Mouse (Mus musculus): ENCODE data around the gene Olfr330. TPM values are rescaled to one million over a fixed set of nuclear protein-coding genes. Genes with fewer than 3 reads are reported as not detected.
A peak's percentile ranks its signal among the peaks of the same experiment; 100 is the strongest.
"Not testable (repeated sequence)": the region's sequence is repeated elsewhere in the genome, so short reads cannot be mapped to it uniquely, and the experiment has no call there.

Olfr330 gene
- polyA plus RNA-seq (2012; rRNA removed), result not detected in 2 replicates

GRCm38 (mm10) chr11:58534736-58535135, at the start of gene Olfr330:
Gene Olfr330, minus strand, starts transcription at chr11:58534836.
- DNase-seq (ENCODE audit: low read depth), result not testable (repeated sequence)

DNA sequence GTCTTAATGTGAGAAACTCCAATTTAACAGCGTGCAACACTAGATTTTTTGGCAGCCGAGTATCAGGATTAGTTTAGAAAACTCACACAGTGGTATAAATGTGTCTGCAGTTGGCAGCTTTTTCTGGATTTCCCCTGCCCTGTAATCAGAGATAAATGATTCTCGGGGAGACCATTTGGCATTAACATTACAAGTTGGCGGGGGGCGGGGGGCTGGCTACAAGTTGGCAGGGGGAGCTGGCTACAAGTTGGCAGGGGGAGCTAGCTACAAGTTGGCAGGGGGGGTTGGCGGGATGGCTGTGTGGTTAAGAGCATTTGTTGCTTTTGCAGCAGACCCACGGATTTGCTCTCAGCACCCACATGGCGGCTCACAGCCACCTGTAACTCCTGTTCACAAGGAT, 44.0 kb upstream of the Olfr330 start:
- TF ChIP-seq POLR2A (IDR thresholded peaks at IDR 0.05; ENCODE audit: borderline replicate concordance, extremely low read depth, insufficient read depth, insufficient read length, poor library complexity, severe bottlenecking), result no peak
- no peak for TF ChIP-seq CTCF (IDR thresholded peaks at IDR 0.05; ENCODE audit: borderline replicate concordance, extremely low read depth, insufficient read depth, insufficient read length)
- DNase-seq (ENCODE audit: low read depth), result peak; percentile 87

GRCm38 (mm10) chr11:58577430-58577829, 42.8 kb upstream of the Olfr330 start, which contains the start of gene Olfr325:
Gene Olfr325, plus strand, starts transcription at chr11:58577730.
- DNase-seq (ENCODE audit: low read depth), result peak; percentile 24
- TF ChIP-seq POLR2A (IDR thresholded peaks at IDR 0.05; ENCODE audit: borderline replicate concordance, extremely low read depth, insufficient read depth, insufficient read length, poor library complexity, severe bottlenecking), result no peak
- TF ChIP-seq CTCF (IDR thresholded peaks at IDR 0.05; ENCODE audit: borderline replicate concordance, extremely low read depth, insufficient read depth, insufficient read length), result no peak

DNA sequence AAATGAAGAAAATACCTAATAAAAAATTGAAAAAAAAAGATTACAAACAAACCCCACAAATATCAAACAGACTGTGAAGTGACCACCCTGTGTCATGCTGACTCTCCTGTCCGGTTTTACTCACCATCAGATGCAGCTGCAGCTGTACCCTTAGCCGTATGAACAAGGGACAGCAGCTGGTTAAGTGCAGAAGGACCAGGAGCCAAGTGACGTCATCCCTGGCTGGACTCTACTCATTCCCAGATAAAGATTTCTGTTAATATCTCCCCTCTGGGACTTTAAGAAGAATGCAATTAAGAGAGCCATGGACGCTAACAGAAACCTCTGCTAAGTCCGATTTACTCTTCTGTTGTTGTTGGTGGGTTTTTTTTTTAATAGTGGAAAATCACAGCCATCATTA, 35.8 kb upstream of the Olfr330 start, which contains the start of gene Olfr224:
Gene Olfr224, minus strand, starts transcription at position 149 of the 400 bp plus-strand sequence.
- TF ChIP-seq POLR2A (IDR thresholded peaks at IDR 0.05; ENCODE audit: borderline replicate concordance, extremely low read depth, insufficient read depth, insufficient read length, poor library complexity, severe bottlenecking), result no peak
- no peak for TF ChIP-seq CTCF (IDR thresholded peaks at IDR 0.05; ENCODE audit: borderline replicate concordance, extremely low read depth, insufficient read depth, insufficient read length)

GRCm38 (mm10) chr11:58555536-58555935, 20.9 kb upstream of the Olfr330 start, which contains the start of gene Olfr328:
Gene Olfr328, minus strand, starts transcription at chr11:58555636.
- DNase-seq (ENCODE audit: low read depth), result no peak
- TF ChIP-seq POLR2A (IDR thresholded peaks at IDR 0.05; ENCODE audit: borderline replicate concordance, extremely low read depth, insufficient read depth, insufficient read length, poor library complexity, severe bottlenecking) (no peak), CTCF (IDR thresholded peaks at IDR 0.05; ENCODE audit: borderline replicate concordance, extremely low read depth, insufficient read depth, insufficient read length) (no peak)

More for the DNA sequence above, 35.8 kb upstream of the Olfr330 start, which contains the start of gene Olfr224:
- no peak for DNase-seq (ENCODE audit: low read depth)

DNA sequence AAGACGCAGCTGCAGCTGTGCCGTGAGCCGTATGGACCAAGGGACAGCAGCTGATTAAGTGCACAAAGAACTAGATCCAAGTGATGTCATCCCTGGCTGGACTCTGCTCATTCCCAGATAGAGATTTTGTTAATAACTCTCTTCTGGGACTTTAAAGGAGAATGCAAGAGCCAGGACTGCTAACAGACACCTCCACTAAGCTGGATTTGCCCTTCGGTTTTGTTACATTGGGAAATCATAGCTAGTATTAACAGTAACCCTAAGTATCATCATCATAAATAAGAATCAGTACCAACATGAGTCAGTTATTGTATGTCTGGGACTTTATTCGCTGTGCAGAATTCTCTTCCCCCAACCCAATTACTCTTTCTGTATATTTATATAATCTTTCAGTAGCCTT, 11.7 kb upstream of the Olfr330 start, which contains the start of gene Olfr329-ps:
Gene Olfr329-ps, minus strand, starts transcription at position 101 of the 400 bp plus-strand sequence.
- TF ChIP-seq CTCF (IDR thresholded peaks at IDR 0.05; ENCODE audit: borderline replicate concordance, extremely low read depth, insufficient read depth, insufficient read length) (no peak), POLR2A (IDR thresholded peaks at IDR 0.05; ENCODE audit: borderline replicate concordance, extremely low read depth, insufficient read depth, insufficient read length, poor library complexity, severe bottlenecking) (no peak)
- no peak for DNase-seq (ENCODE audit: low read depth)

DNA sequence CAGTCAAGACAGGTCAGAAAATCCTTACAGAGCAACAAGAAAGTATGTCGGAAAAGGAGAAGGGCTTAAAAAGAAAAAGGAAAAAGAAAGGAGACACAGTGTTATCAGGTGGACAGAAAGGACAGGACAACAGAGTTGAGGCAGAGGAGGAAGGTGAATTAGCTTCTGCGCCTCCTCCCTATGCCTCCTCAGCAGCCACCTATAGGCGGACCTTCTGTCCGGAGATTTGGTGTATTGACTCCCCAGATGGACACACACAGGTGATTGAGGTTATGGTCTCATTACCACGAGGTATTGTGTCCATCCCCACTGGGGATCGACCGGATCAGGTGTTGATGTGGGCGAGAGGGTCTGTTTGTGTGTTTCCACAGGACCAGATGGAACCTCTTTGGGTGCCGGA, 14.9 kb downstream of the Olfr330 start:
- not testable (repeated sequence) for DNase-seq (ENCODE audit: low read depth)

- not testable (repeated sequence) for DNase-seq (ENCODE audit: low read depth)
Measured at GRCm38 (mm10) chr11:58518916-58519315, 15.7 kb downstream of the Olfr330 start.

- DNase-seq (ENCODE audit: low read depth), result not testable (repeated sequence)
Measured at GRCm38 (mm10) chr11:58509058-58509457, 25.6 kb downstream of the Olfr330 start.

- DNase-seq (ENCODE audit: low read depth), result not testable (repeated sequence)
Measured at GRCm38 (mm10) chr11:58502472-58502871, 32.2 kb downstream of the Olfr330 start, which contains the start of gene Olfr331. Gene Olfr331, minus strand, starts transcription at chr11:58502572.

GRCm38 (mm10) chr11:58499290-58499689, 35.3 kb downstream of the Olfr330 start:
- peak; percentile 65 for DNase-seq (ENCODE audit: low read depth)
- TF ChIP-seq CTCF (IDR thresholded peaks at IDR 0.05; ENCODE audit: borderline replicate concordance, extremely low read depth, insufficient read depth, insufficient read length) (peak; percentile 32; the same call in 1 of the 2 replicates), POLR2A (IDR thresholded peaks at IDR 0.05; ENCODE audit: borderline replicate concordance, extremely low read depth, insufficient read depth, insufficient read length, poor library complexity, severe bottlenecking) (no peak)

DNA sequence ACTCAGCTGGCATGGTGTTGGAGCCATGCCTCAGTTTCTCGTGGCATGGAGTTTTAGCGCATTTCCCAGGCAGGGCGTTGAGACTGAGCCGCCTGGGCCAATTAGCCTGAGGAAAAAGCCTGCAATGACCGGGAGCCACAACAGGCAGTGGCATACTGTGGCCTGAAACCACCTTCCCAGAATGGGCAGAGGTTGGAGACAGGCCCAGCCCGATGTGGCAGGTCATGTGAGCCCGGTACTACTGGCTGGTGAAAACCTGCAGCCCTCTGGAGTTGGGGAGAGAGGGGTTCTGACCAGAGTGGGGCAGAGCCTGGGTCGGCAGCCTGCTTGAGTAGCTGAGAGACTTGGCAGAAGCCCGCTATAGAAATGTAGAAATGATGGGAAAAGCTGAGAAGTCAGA, 35.9 kb downstream of the Olfr330 start:
- TF ChIP-seq CTCF (IDR thresholded peaks at IDR 0.05; ENCODE audit: borderline replicate concordance, extremely low read depth, insufficient read depth, insufficient read length) (no peak), POLR2A (IDR thresholded peaks at IDR 0.05; ENCODE audit: borderline replicate concordance, extremely low read depth, insufficient read depth, insufficient read length, poor library complexity, severe bottlenecking) (no peak)
- no peak for DNase-seq (ENCODE audit: low read depth)

- no peak for DNase-seq (ENCODE audit: low read depth)
- TF ChIP-seq CTCF (IDR thresholded peaks at IDR 0.05; ENCODE audit: borderline replicate concordance, extremely low read depth, insufficient read depth, insufficient read length), result no peak
- no peak for TF ChIP-seq POLR2A (IDR thresholded peaks at IDR 0.05; ENCODE audit: borderline replicate concordance, extremely low read depth, insufficient read depth, insufficient read length, poor library complexity, severe bottlenecking)
Measured at GRCm38 (mm10) chr11:58492455-58492854, 42.2 kb downstream of the Olfr330 start, which contains the start of gene Olfr332. Gene Olfr332, minus strand, starts transcription at chr11:58492555.

Other genes with a start within 250 kb of the Olfr330 start
- gene Zfp692, start 227.8 kb downstream of the Olfr330 start, polyA plus RNA-seq (2012; rRNA removed), result 43.0 and 83.0 TPM in 2 replicates
- gene Zfp672, start 204.5 kb downstream of the Olfr330 start, polyA plus RNA-seq (2012; rRNA removed), result 41.9 and 47.0 TPM in 2 replicates
- 39.9 and 46.8 TPM in 2 replicates for gene Sh3bp5l, start 204.1 kb downstream of the Olfr330 start, polyA plus RNA-seq (2012; rRNA removed)
- gene Lypd8, start 155.8 kb downstream of the Olfr330 start, polyA plus RNA-seq (2012; rRNA removed), result 0.27 and 0.34 TPM in 2 replicates
- gene 1810065E05Rik, start 113.7 kb downstream of the Olfr330 start, polyA plus RNA-seq (2012; rRNA removed), result not detected in 2 replicates
- gene Gm12253, start 102.3 kb downstream of the Olfr330 start, polyA plus RNA-seq (2012; rRNA removed), result not detected in 2 replicates
- gene Lypd9, start 81.9 kb downstream of the Olfr330 start, polyA plus RNA-seq (2012; rRNA removed), result not detected in 2 replicates
- gene Olfr30, start 72.6 kb downstream of the Olfr330 start, polyA plus RNA-seq (2012; rRNA removed), result not detected in 2 replicates
- not detected in 2 replicates for gene Olfr332, start 42.3 kb downstream of the Olfr330 start, polyA plus RNA-seq (2012; rRNA removed)
- gene Olfr331, start 32.3 kb downstream of the Olfr330 start, polyA plus RNA-seq (2012; rRNA removed), result not detected in 2 replicates
- gene Olfr329-ps, start 11.6 kb upstream of the Olfr330 start, polyA plus RNA-seq (2012; rRNA removed), result not detected in 2 replicates
- not detected in 2 replicates for gene Olfr328, start 20.8 kb upstream of the Olfr330 start, polyA plus RNA-seq (2012; rRNA removed)
- not detected in 2 replicates for gene Olfr224, start 35.7 kb upstream of the Olfr330 start, polyA plus RNA-seq (2012; rRNA removed)
- gene Olfr325, start 42.9 kb upstream of the Olfr330 start, polyA plus RNA-seq (2012; rRNA removed), result not detected in 2 replicates
- gene Olfr324, start 60.3 kb upstream of the Olfr330 start, polyA plus RNA-seq (2012; rRNA removed), result 0.10 TPM in 1 of 2 replicates, not detected in the other
- gene 2210407C18Rik, start 81.2 kb upstream of the Olfr330 start, polyA plus RNA-seq (2012; rRNA removed), result not detected in 2 replicates
- gene Olfr323, start 95.7 kb upstream of the Olfr330 start, polyA plus RNA-seq (2012; rRNA removed), result not detected in 2 replicates
- gene Trim58, start 105.6 kb upstream of the Olfr330 start, polyA plus RNA-seq (2012; rRNA removed), result 0.11 TPM in 1 of 2 replicates, not detected in the other
- not detected in 2 replicates for gene Olfr322, start 123.9 kb upstream of the Olfr330 start, polyA plus RNA-seq (2012; rRNA removed)
- not detected in 2 replicates for gene Olfr320, start 146.3 kb upstream of the Olfr330 start, polyA plus RNA-seq (2012; rRNA removed)
- gene Olfr319, start 164.3 kb upstream of the Olfr330 start, polyA plus RNA-seq (2012; rRNA removed), result 0.10 TPM in 1 of 2 replicates, not detected in the other
- not detected in 2 replicates for gene Olfr318, start 189.2 kb upstream of the Olfr330 start, polyA plus RNA-seq (2012; rRNA removed)
- gene Olfr317, start 204.4 kb upstream of the Olfr330 start, polyA plus RNA-seq (2012; rRNA removed), result 0.20 and 0.27 TPM in 2 replicates
- gene Olfr316, start 217.9 kb upstream of the Olfr330 start, polyA plus RNA-seq (2012; rRNA removed), result not detected in 2 replicates
- gene Olfr315, start 238.4 kb upstream of the Olfr330 start, polyA plus RNA-seq (2012; rRNA removed), result not detected in 2 replicates
- gene Olfr314, start 248.1 kb upstream of the Olfr330 start, polyA plus RNA-seq (2012; rRNA removed), result not detected in 2 replicates

All from brain, embryonic 14.5 days (tissue).